Mouse (Mus musculus): ENCODE measurements at regions not wholly inside any gene's neighbourhood (a gene's known extent, or its start where the extent isn't known, plus 50 kb on each side); places are given as distances from the start of the nearest gene placed in this dataset.
A peak's percentile ranks its signal among the peaks of the same experiment; 100 is the strongest.

- no peaks in the 10 kb centered on the region for H3K4me1 ChIP-seq (ENCODE audit: control insufficient read depth, insufficient read depth, low read length)
- no peaks in the 10 kb centered on the region for H3K27me3 ChIP-seq (ENCODE audit: control insufficient read depth, insufficient read depth, low read length)
- H3K27ac ChIP-seq (ENCODE audit: low read depth, low read length), result no peak overlapping the region
- ATAC-seq (ENCODE audit: low FRiP score, low TSS enrichment), result no peak
- no peak overlapping the region for H3K9ac ChIP-seq (ENCODE audit: low read depth, low read length)
- H3K9me3 ChIP-seq (ENCODE audit: control insufficient read depth, low read length), result no peaks in the 10 kb centered on the region
- no peaks in the 10 kb centered on the region for H3K36me3 ChIP-seq (ENCODE audit: control insufficient read depth, insufficient read depth, low read length)
- H3K4me2 ChIP-seq (replicated peaks; ENCODE audit: low read depth, low read length), result no peak overlapping the region
- H3K4me3 ChIP-seq (ENCODE audit: low read length), result no peak overlapping the region
Observed at GRCm38 (mm10) chr5:102311570-102311969, 169.6 kb upstream of the Arhgap24 start.

- H3K4me3 ChIP-seq (ENCODE audit: low read length), result no peak overlapping the region
- ATAC-seq (ENCODE audit: low FRiP score, low TSS enrichment), result no peak
- H3K9ac ChIP-seq (ENCODE audit: low read depth, low read length), result no peak overlapping the region
- WGBS, result 71% methylated on average over 2 of the region's 2 CpGs
- H3K9me3 ChIP-seq (ENCODE audit: control insufficient read depth, low read length), result no peaks in the 10 kb centered on the region
- no peak overlapping the region for H3K27ac ChIP-seq (ENCODE audit: low read depth, low read length)
- no peaks in the 10 kb centered on the region for H3K36me3 ChIP-seq (ENCODE audit: control insufficient read depth, insufficient read depth, low read length)
- H3K4me2 ChIP-seq (replicated peaks; ENCODE audit: low read depth, low read length), result no peak overlapping the region
- no peaks in the 10 kb centered on the region for H3K27me3 ChIP-seq (ENCODE audit: control insufficient read depth, insufficient read depth, low read length)
- no peaks in the 10 kb centered on the region for H3K4me1 ChIP-seq (ENCODE audit: control insufficient read depth, insufficient read depth, low read length)
Observed at GRCm38 (mm10) chr5:102328197-102328784, 152.9 kb upstream of the Arhgap24 start.

GRCm38 (mm10) chr5:102333894-102334293 lies 147.3 kb upstream of the Arhgap24 start:
- Histone ChIP-seq H3K27me3 (ENCODE audit: control insufficient read depth, insufficient read depth, low read length) (no peaks in the 10 kb centered on the region), H3K4me2 (replicated peaks; ENCODE audit: low read depth, low read length) (no peak overlapping the region), H3K27ac (ENCODE audit: low read depth, low read length) (no peak overlapping the region), H3K9me3 (ENCODE audit: control insufficient read depth, low read length) (no peaks in the 10 kb centered on the region), H3K9ac (ENCODE audit: low read depth, low read length) (no peak overlapping the region), H3K36me3 (ENCODE audit: control insufficient read depth, insufficient read depth, low read length) (no peaks in the 10 kb centered on the region), H3K4me3 (ENCODE audit: low read length) (no peak overlapping the region), H3K4me1 (ENCODE audit: control insufficient read depth, insufficient read depth, low read length) (no peaks in the 10 kb centered on the region)
- WGBS, result 90% methylated on average over 5 of the region's 5 CpGs
- no peak for ATAC-seq (ENCODE audit: low FRiP score, low TSS enrichment)

GRCm38 (mm10) chr5:102334442-102335197 lies 146.6 kb upstream of the Arhgap24 start:
- H3K36me3 ChIP-seq (ENCODE audit: control insufficient read depth, insufficient read depth, low read length), result no peaks in the 10 kb centered on the region
- no peak overlapping the region for H3K9ac ChIP-seq (ENCODE audit: low read depth, low read length)
- H3K4me3 ChIP-seq (ENCODE audit: low read length), result no peak overlapping the region
- no peak overlapping the region for H3K4me2 ChIP-seq (replicated peaks; ENCODE audit: low read depth, low read length)
- no peaks in the 10 kb centered on the region for H3K27me3 ChIP-seq (ENCODE audit: control insufficient read depth, insufficient read depth, low read length)
- 69% methylated on average over 13 of the region's 13 CpGs for WGBS
- H3K4me1 ChIP-seq (ENCODE audit: control insufficient read depth, insufficient read depth, low read length), result no peaks in the 10 kb centered on the region
- ATAC-seq (ENCODE audit: low FRiP score, low TSS enrichment), result no peak
- no peak overlapping the region for H3K27ac ChIP-seq (ENCODE audit: low read depth, low read length)
- no peaks in the 10 kb centered on the region for H3K9me3 ChIP-seq (ENCODE audit: control insufficient read depth, low read length)

GRCm38 (mm10) chr5:102366481-102366880 lies 114.7 kb upstream of the Arhgap24 start:
- ATAC-seq (ENCODE audit: low FRiP score, low TSS enrichment), result no peak
- Histone ChIP-seq H3K4me2 (replicated peaks; ENCODE audit: low read depth, low read length) (no peak overlapping the region), H3K9ac (ENCODE audit: low read depth, low read length) (no peak overlapping the region), H3K27ac (ENCODE audit: low read depth, low read length) (no peak overlapping the region), H3K4me3 (ENCODE audit: low read length) (no peak overlapping the region), H3K36me3 (ENCODE audit: control insufficient read depth, insufficient read depth, low read length) (no peaks in the 10 kb centered on the region), H3K27me3 (ENCODE audit: control insufficient read depth, insufficient read depth, low read length) (no peaks in the 10 kb centered on the region), H3K4me1 (ENCODE audit: control insufficient read depth, insufficient read depth, low read length) (no peaks in the 10 kb centered on the region), H3K9me3 (ENCODE audit: control insufficient read depth, low read length) (peaks cover 3% of the 10 kb centered on the region; the same call in 1 of the 2 replicates)
- WGBS, result 71% methylated on average over 3 of the region's 3 CpGs

- H3K9ac ChIP-seq (ENCODE audit: low read depth, low read length), result no peak overlapping the region
- 68% methylated on average over 6 of the region's 6 CpGs for WGBS
- ATAC-seq (ENCODE audit: low FRiP score, low TSS enrichment), result peak; percentile 84
- H3K27me3 ChIP-seq (ENCODE audit: control insufficient read depth, insufficient read depth, low read length), result no peaks in the 10 kb centered on the region
- no peaks in the 10 kb centered on the region for H3K9me3 ChIP-seq (ENCODE audit: control insufficient read depth, low read length)
- no peak overlapping the region; the same call in 1 of the 2 replicates for H3K4me3 ChIP-seq (ENCODE audit: low read length)
- no peak overlapping the region for H3K27ac ChIP-seq (ENCODE audit: low read depth, low read length)
- H3K36me3 ChIP-seq (ENCODE audit: control insufficient read depth, insufficient read depth, low read length), result no peaks in the 10 kb centered on the region
- H3K4me2 ChIP-seq (replicated peaks; ENCODE audit: low read depth, low read length), result no peak overlapping the region
- no peaks in the 10 kb centered on the region for H3K4me1 ChIP-seq (ENCODE audit: control insufficient read depth, insufficient read depth, low read length)
Observed at GRCm38 (mm10) chr5:102373309-102373971, 107.8 kb upstream of the Arhgap24 start.

GRCm38 (mm10) chr5:102373972-102374755 lies 107.0 kb upstream of the Arhgap24 start:
- no peaks in the 10 kb centered on the region; the same call in 1 of the 2 replicates for H3K4me1 ChIP-seq (ENCODE audit: control insufficient read depth, insufficient read depth, low read length)
- no peak overlapping the region for H3K4me2 ChIP-seq (replicated peaks; ENCODE audit: low read depth, low read length)
- H3K4me3 ChIP-seq (ENCODE audit: low read length), result no peak overlapping the region
- H3K9me3 ChIP-seq (ENCODE audit: control insufficient read depth, low read length), result no peaks in the 10 kb centered on the region
- H3K9ac ChIP-seq (ENCODE audit: low read depth, low read length), result no peak overlapping the region
- H3K27me3 ChIP-seq (ENCODE audit: control insufficient read depth, insufficient read depth, low read length), result no peaks in the 10 kb centered on the region
- no peaks in the 10 kb centered on the region for H3K36me3 ChIP-seq (ENCODE audit: control insufficient read depth, insufficient read depth, low read length)
- WGBS, result 43% methylated on average over 11 of the region's 11 CpGs
- no peak for ATAC-seq (ENCODE audit: low FRiP score, low TSS enrichment)
- no peak overlapping the region for H3K27ac ChIP-seq (ENCODE audit: low read depth, low read length)

GRCm38 (mm10) chr5:102375339-102375738 lies 105.9 kb upstream of the Arhgap24 start:
- no peaks in the 10 kb centered on the region for H3K36me3 ChIP-seq (ENCODE audit: control insufficient read depth, insufficient read depth, low read length)
- H3K4me2 ChIP-seq (replicated peaks; ENCODE audit: low read depth, low read length), result no peak overlapping the region
- no peak overlapping the region for H3K9ac ChIP-seq (ENCODE audit: low read depth, low read length)
- H3K27me3 ChIP-seq (ENCODE audit: control insufficient read depth, insufficient read depth, low read length), result no peaks in the 10 kb centered on the region
- H3K4me1 ChIP-seq (ENCODE audit: control insufficient read depth, insufficient read depth, low read length), result no peaks in the 10 kb centered on the region; the same call in 1 of the 2 replicates
- H3K9me3 ChIP-seq (ENCODE audit: control insufficient read depth, low read length), result no peaks in the 10 kb centered on the region
- H3K4me3 ChIP-seq (ENCODE audit: low read length), result no peak overlapping the region
- no peak for ATAC-seq (ENCODE audit: low FRiP score, low TSS enrichment)
- 82% methylated on average over 2 of the region's 2 CpGs for WGBS
- H3K27ac ChIP-seq (ENCODE audit: low read depth, low read length), result no peak overlapping the region
